Mouse (Mus musculus) CH12.LX (cell line): ENCODE results near the gene Olfr1393. TPM values are rescaled to one million over a fixed set of nuclear protein-coding genes. Genes with fewer than 3 reads are reported as not detected.
"Not testable (repeated sequence)": the region's sequence is repeated elsewhere in the genome, so short reads cannot be mapped to it uniquely, and the experiment has no call there.

Source experiments
- DNase-seq: peaks from one replicate; pipeline ENCODE4 v3.0.0-alpha.2; 2013; ENCODE audit errors: extremely low read depth
- H3K27ac ChIP-seq: 2 replicates; pipeline ENCODE4 v1.5.1; 2012; ENCODE audit warnings: low read depth, mild to moderate bottlenecking, control low read depth, moderate library complexity; ENCODE audit not compliant: insufficient read depth
- H3K27me3 ChIP-seq: replicated peaks from 2 replicates; pipeline ENCODE3; 2012; ENCODE audit warnings: inconsistent platforms
- H3K36me3 ChIP-seq, 2 experiments: replicated peaks in 1 of 2; 2 replicates each; pipeline versions ENCODE3 to v1.6.1; 2012; ENCODE audit warnings: inconsistent platforms in 1 of 2, low read length in 1 of 2, mild to moderate bottlenecking in 1 of 2, mixed read lengths in 1 of 2, moderate library complexity in 1 of 2; ENCODE audit not compliant: control insufficient read depth in 1 of 2, insufficient read depth in 1 of 2
- H3K4me1 ChIP-seq, 2 experiments: 2 replicates each; pipeline ENCODE4 v1.6.1; 2012; ENCODE audit warnings: inconsistent platforms in 1 of 2, moderate library complexity in 1 of 2; ENCODE audit not compliant: insufficient read depth in 2 of 2, control insufficient read depth in 1 of 2
- H3K4me2 ChIP-seq: 2 replicates; pipeline ENCODE4 v1.6.1; 2012; ENCODE audit warnings: low read depth, mild to moderate bottlenecking, control low read depth; ENCODE audit not compliant: poor library complexity, insufficient read depth, severe bottlenecking
- H3K4me3 ChIP-seq, 3 experiments: fragments of 150-350 bp in 1 of 3; sonication (generic) in 1 of 3; replicated peaks in 1 of 3; 2 replicates each; pipeline versions ENCODE3 to v1.5.1; 2011 to 2012; ENCODE audit warnings: low read depth in 2 of 3, low read length in 2 of 3, mild to moderate bottlenecking in 2 of 3, moderate library complexity in 2 of 3, control low read depth in 1 of 3, improper control_type of control experiment in 1 of 3, inconsistent platforms in 1 of 3, mixed read lengths in 1 of 3; ENCODE audit not compliant: poor library complexity in 1 of 3
- H3K79me2 ChIP-seq: replicated peaks from 2 replicates; pipeline ENCODE4 v1.6.1; 2012; ENCODE audit warnings: mild to moderate bottlenecking, moderate library complexity; ENCODE audit not compliant: control insufficient read depth, poor library complexity, insufficient read depth, severe bottlenecking; ENCODE audit errors: extremely low read depth
- H3K9ac ChIP-seq: 2 replicates; pipeline ENCODE4 v1.6.1; 2012; ENCODE audit warnings: low read depth, mild to moderate bottlenecking, control low read depth, moderate library complexity; ENCODE audit not compliant: insufficient read depth
- H3K9me3 ChIP-seq: replicated peaks from 2 replicates; pipeline ENCODE3; 2012; ENCODE audit warnings: low read length, inconsistent platforms, mixed read lengths
- EP300 ChIP-seq: IDR thresholded peaks from 2 replicates; pipeline ENCODE4 v1.6.1; 2011; ENCODE audit warnings: low read length, improper control_type of control experiment
- ETS1 ChIP-seq: conservative IDR thresholded peaks from 2 replicates; pipeline ENCODE4 v1.6.1; 2012; ENCODE audit warnings: low read depth, mild to moderate bottlenecking, inconsistent platforms, low read length, improper control_type of control experiment, moderate library complexity
- GABPA ChIP-seq: IDR thresholded peaks from 2 replicates; pipeline ENCODE4 v1.6.1; 2012; ENCODE audit warnings: low read depth, low read length, improper control_type of control experiment, inconsistent platforms; ENCODE audit not compliant: insufficient replicate concordance
- HCFC1 ChIP-seq: IDR thresholded peaks from 2 replicates; pipeline ENCODE4 v1.6.1; 2012; ENCODE audit warnings: low read depth, mild to moderate bottlenecking, inconsistent platforms, low read length, improper control_type of control experiment
- IRF4 ChIP-seq: IDR thresholded peaks from 2 replicates; pipeline ENCODE4 v1.6.1; 2014; ENCODE audit warnings: low read depth, mild to moderate bottlenecking, inconsistent platforms, low read length, improper control_type of control experiment
- JUN ChIP-seq: IDR thresholded peaks from 2 replicates; pipeline ENCODE4 v1.6.1; 2011; ENCODE audit warnings: low read depth, mild to moderate bottlenecking, low read length, improper control_type of control experiment, moderate library complexity; ENCODE audit not compliant: insufficient read depth
- JUND ChIP-seq: conservative IDR thresholded peaks from 2 replicates; pipeline ENCODE4 v1.6.1; 2011; ENCODE audit warnings: low read depth, low read length, improper control_type of control experiment
- MAFK ChIP-seq: IDR thresholded peaks from 2 replicates; pipeline ENCODE4 v1.6.1; 2011; ENCODE audit warnings: low read length, improper control_type of control experiment; ENCODE audit not compliant: insufficient replicate concordance
- MAX ChIP-seq: IDR thresholded peaks from 2 replicates; pipeline ENCODE4 v1.6.1; 2011; ENCODE audit warnings: low read length, improper control_type of control experiment
- MAZ ChIP-seq: IDR thresholded peaks from 2 replicates; pipeline ENCODE4 v1.6.1; 2012; ENCODE audit warnings: low read depth, mild to moderate bottlenecking, inconsistent platforms, low read length, improper control_type of control experiment, moderate library complexity
- MXI1 ChIP-seq: IDR thresholded peaks from 2 replicates; pipeline ENCODE4 v1.6.1; 2011; ENCODE audit warnings: mild to moderate bottlenecking, low read depth, low read length, improper control_type of control experiment
- MYC ChIP-seq: IDR thresholded peaks from 2 replicates; pipeline ENCODE4 v1.6.1; 2011; ENCODE audit warnings: low read depth, mild to moderate bottlenecking, improper control_type of control experiment, low read length
- NRF1 ChIP-seq: IDR thresholded peaks from 2 replicates; pipeline ENCODE4 v1.6.1; 2014; ENCODE audit warnings: low read depth, mild to moderate bottlenecking, inconsistent platforms, low read length, improper control_type of control experiment, moderate library complexity
- POLR2A ChIP-seq: IDR thresholded peaks from 2 replicates; pipeline ENCODE4 v1.6.1; 2011; ENCODE audit warnings: low read depth, mild to moderate bottlenecking, improper control_type of control experiment, low read length
- POLR2AphosphoS2 ChIP-seq: IDR thresholded peaks from 2 replicates; pipeline ENCODE4 v1.6.1; 2011; ENCODE audit warnings: low read depth, low read length, improper control_type of control experiment
- RAD21 ChIP-seq: IDR thresholded peaks from 2 replicates; pipeline ENCODE4 v1.6.1; 2011; ENCODE audit warnings: low read depth, mild to moderate bottlenecking, low read length, improper control_type of control experiment, moderate library complexity
- RCOR1 ChIP-seq: conservative IDR thresholded peaks from 2 replicates; pipeline ENCODE4 v1.6.1; 2012; ENCODE audit warnings: low read depth, mild to moderate bottlenecking, inconsistent platforms, low read length, improper control_type of control experiment
- TBP ChIP-seq: conservative IDR thresholded peaks from 2 replicates; pipeline ENCODE4 v1.6.1; 2011; ENCODE audit warnings: low read depth, low read length, improper control_type of control experiment
- TCF12 ChIP-seq: IDR thresholded peaks from 2 replicates; pipeline ENCODE4 v1.6.1; 2014; ENCODE audit warnings: low read depth, mild to moderate bottlenecking, inconsistent platforms, low read length, improper control_type of control experiment
- UBTF ChIP-seq: IDR thresholded peaks from 2 replicates; pipeline ENCODE4 v1.6.1; 2012; ENCODE audit warnings: low read depth, mild to moderate bottlenecking, inconsistent platforms, low read length, improper control_type of control experiment, moderate library complexity
- ZKSCAN1 ChIP-seq: IDR thresholded peaks from 2 replicates; pipeline ENCODE4 v1.6.1; 2012; ENCODE audit warnings: low read depth, inconsistent platforms, low read length, improper control_type of control experiment, borderline replicate concordance
- ZNF384 ChIP-seq: IDR thresholded peaks from 2 replicates; pipeline ENCODE4 v1.6.1; 2012; ENCODE audit warnings: low read depth, low read length, improper control_type of control experiment, inconsistent platforms
- dilution Hi-C: fragments of 300-500 bp; cut with MboI; formaldehyde crosslinking; loops from 2 replicates; pipeline ENCODE4 v1.14.3; 2020; ENCODE audit warnings: low sequenced_read_pairs; ENCODE audit not compliant: extremely low pct_unique_long_range_greater_than_20kb, extremely low pct_ligation_motif_present
- in situ Hi-C: fragments of 300-500 bp; cut with MboI; formaldehyde crosslinking; loops from 3 replicates; pipeline ENCODE4 v1.14.3; 2019; ENCODE audit warnings: low sequenced_read_pairs, low pct_ligation_motif_present, low pct_unique_long_range_greater_than_20kb, mixed read lengths
- polyA plus RNA-seq: library from polyadenylated mRNA; unstranded; fragments of >175 nt; gene quantifications from 2 replicates; pipeline ENCODE4 v1.2.1, GENCODE M21; 2012; ENCODE audit warnings: low read depth; ENCODE audit not compliant: insufficient read length
- total RNA-seq, 2 experiments: library from RNA; depleted of rRNA; stranded (reverse); fragments of 300-350 nt in 1 of 2; fragments of >200 nt in 1 of 2; gene quantifications; 2 replicates each; pipeline ENCODE4 v1.2.3; 2012 to 2014

Olfr1393 gene
- total and polyA plus RNA-seq, 3 experiments: 0.10 TPM; not detected in 2

DNA sequence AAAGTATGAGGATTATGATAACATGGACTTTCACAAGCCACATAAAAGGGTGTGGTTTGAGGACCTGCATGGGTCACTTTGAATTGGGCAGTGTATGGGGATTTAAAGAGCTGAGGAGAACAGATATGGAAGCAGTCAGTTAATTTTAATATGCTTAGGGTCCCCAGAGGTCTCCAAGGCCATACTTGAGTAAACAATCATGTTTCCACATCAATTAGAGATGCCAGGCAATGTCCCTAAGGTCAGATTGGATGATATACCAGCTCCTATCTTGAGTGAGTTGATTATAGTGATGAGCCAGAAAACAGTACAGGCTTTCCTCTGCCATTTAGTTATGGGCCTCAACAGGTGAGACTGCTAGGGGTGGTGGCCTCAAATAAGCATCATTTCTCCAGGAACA, 26.3 kb downstream of the Olfr1393 start, which contains the start of gene Olfr10:
Olfr10 (plus strand) TSS at position 301 of the 400 bp plus-strand sequence.
- Histone ChIP-seq H3K4me3 (no peak within 1 kb of the TSS), H3K4me1 (no peaks in the 10 kb centered on the region), H3K9me3 (peaks cover 9% of the 10 kb centered on the region), H3K36me3 (no peaks in the 10 kb centered on the region), H3K27ac (no peak within 1 kb of the TSS), H3K9ac (no peak within 1 kb of the TSS), H3K4me2 (no peak within 1 kb of the TSS), H3K27me3 (peaks cover 2% of the 10 kb centered on the region), H3K79me2 (no peaks in the 10 kb centered on the region)
- no peak for DNase-seq
- in situ Hi-C loops (no loop called here), dilution Hi-C loops (no loop called here)
- TF ChIP-seq MAZ: no peak
- no peak for TF ChIP-seq RCOR1
- no peak for TF ChIP-seq IRF4
- no peak for TF ChIP-seq POLR2A
- TF ChIP-seq TCF12: no peak
- TF ChIP-seq ZKSCAN1: no peak
- no peak for TF ChIP-seq HCFC1
- no peak for TF ChIP-seq ZNF384
- no peak for TF ChIP-seq ETS1
- no peak for TF ChIP-seq GABPA
- TF ChIP-seq JUN: no peak
- no peak for TF ChIP-seq NRF1
- no peak for TF ChIP-seq EP300
- no peak for TF ChIP-seq TBP
- TF ChIP-seq MAX: no peak

DNA sequence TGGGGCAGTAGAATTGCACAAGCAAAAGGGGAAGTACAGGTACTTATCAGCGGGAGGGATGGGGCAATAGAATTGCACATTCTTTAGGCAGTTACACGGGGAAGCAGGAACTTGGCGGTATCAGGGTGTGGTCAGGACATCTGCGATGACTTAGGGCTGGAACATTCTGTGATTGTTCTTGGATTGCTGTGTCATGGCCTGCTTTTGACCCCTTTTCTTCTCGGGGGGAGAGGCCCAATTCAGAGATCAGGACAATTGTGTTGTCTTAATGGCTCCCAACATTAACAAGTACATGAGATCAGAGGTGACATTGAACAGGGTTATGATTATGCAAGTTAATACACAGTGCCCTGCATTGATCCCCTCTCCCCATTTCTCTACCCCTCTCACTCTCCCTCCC, 30.4 kb downstream of the Olfr1393 start:
- H3K36me3 ChIP-seq, DNase-seq, in situ Hi-C loops, dilution Hi-C loops, H3K79me2 ChIP-seq, H3K27ac ChIP-seq, H3K9me3 ChIP-seq, H3K9ac ChIP-seq, H3K4me1 ChIP-seq, H3K27me3 ChIP-seq, H3K4me2 ChIP-seq, H3K4me3 ChIP-seq: not testable (repeated sequence)

GRCm38 (mm10) chr11:49322442-49322841, 44.3 kb downstream of the Olfr1393 start, which contains the start of gene Olfr1391:
Gene Olfr1391, plus strand, starts transcription at chr11:49322742.
- Histone ChIP-seq H3K4me2 (no peak within 1 kb of the TSS), H3K27me3 (no peaks in the 10 kb centered on the region), H3K4me3 (no peak within 1 kb of the TSS), H3K27ac (no peak within 1 kb of the TSS), H3K9me3 (no peaks in the 10 kb centered on the region), H3K36me3 (no peaks in the 10 kb centered on the region), H3K9ac (no peak within 1 kb of the TSS), H3K79me2 (no peaks in the 10 kb centered on the region), H3K4me1 (peaks cover 0 to 6% of the 10 kb centered on the region in 2 experiments; a peak in 1 of 4 replicates)
- in situ Hi-C loops: no loop called here
- no peak for DNase-seq
- TF ChIP-seq POLR2AphosphoS2 (no peak), UBTF (no peak), MAFK (no peak), TBP (no peak), NRF1 (no peak), RAD21 (no peak), HCFC1 (no peak), ETS1 (no peak), MXI1 (no peak), MYC (no peak), ZKSCAN1 (no peak), JUND (no peak)
- dilution Hi-C loops: no loop called here
